Mouse (Mus musculus): Measurements from ENCODE around the gene Foxo6.

DNA sequence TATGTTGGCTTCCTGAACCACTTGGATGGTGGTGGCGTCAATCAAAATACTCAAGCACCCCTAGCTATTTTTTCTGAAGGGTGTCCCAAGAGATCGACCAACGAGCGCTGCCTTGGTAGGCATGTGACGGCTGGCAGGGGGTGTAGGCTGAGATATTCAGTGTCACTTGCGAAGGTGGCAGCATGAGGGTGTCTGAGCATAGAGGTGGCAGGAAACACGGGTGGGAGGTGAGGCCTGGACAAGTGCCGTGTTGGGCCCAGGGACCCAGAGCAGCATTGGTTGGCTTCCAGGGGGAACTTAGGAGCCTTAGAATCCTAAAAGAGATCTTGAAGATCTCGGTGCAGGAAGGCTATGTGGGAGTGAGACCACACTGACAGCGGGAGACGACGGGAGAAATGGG lies 6.7 kb downstream of the Foxo6 start:
- TF ChIP-seq CTCF (IDR thresholded peaks at IDR 0.05; ENCODE audit: control insufficient read depth, insufficient read depth, insufficient replicate concordance, low read depth, low read length) (no peak), POLR2A (IDR thresholded peaks at IDR 0.05; ENCODE audit: control insufficient read depth, low read depth, low read length) (no peak)

Measured in testis, adult 2 months (tissue).